Mouse (Mus musculus) limb, embryonic 11.5 days (tissue): ENCODE measurements at regions not wholly inside any gene's neighbourhood (a gene's known extent, or its start where the extent isn't known, plus 50 kb on each side); places are given as distances from the start of the nearest gene placed in this dataset.

ENCODE experiments used
- ATAC-seq: fragments of 200-750 bp; cut with Nextera tagmentation; 2 replicates; pipeline ENCODE4 v1.8.0; 2017; ENCODE audit warnings: low read depth; ENCODE audit not compliant: insufficient number of reproducible peaks, low FRiP score, low TSS enrichment
- DNase-seq: peaks from one replicate; pipeline ENCODE4 v3.0.0-alpha.2; 2015; ENCODE audit warnings: low spot score
- H3K27ac ChIP-seq: fragments of 300-500 bp; sonication (generic); replicated peaks from 2 replicates; pipeline ENCODE4 v1.5.1; 2014; ENCODE audit warnings: low read depth, mild to moderate bottlenecking, low read length
- H3K27me3 ChIP-seq: fragments of 300-500 bp; sonication (generic); 2 replicates; pipeline ENCODE4 v1.6.1; 2014; ENCODE audit warnings: mild to moderate bottlenecking, low read length, mixed read lengths; ENCODE audit not compliant: control insufficient read depth, insufficient read depth
- H3K36me3 ChIP-seq: fragments of 300-500 bp; sonication (generic); 2 replicates; pipeline ENCODE4 v1.6.1; 2014; ENCODE audit warnings: mild to moderate bottlenecking, low read length, moderate library complexity, mixed read lengths; ENCODE audit not compliant: control insufficient read depth, insufficient read depth
- H3K4me1 ChIP-seq: fragments of 300-500 bp; sonication (generic); 2 replicates; pipeline ENCODE4 v1.6.1; 2014; ENCODE audit warnings: low read length, mixed read lengths; ENCODE audit not compliant: control insufficient read depth, insufficient read depth
- H3K4me2 ChIP-seq: fragments of 300-500 bp; sonication (generic); 2 replicates; pipeline ENCODE4 v1.6.1; 2014; ENCODE audit warnings: low read depth, mild to moderate bottlenecking, moderate library complexity; ENCODE audit not compliant: severe bottlenecking
- H3K4me3 ChIP-seq: fragments of 300-500 bp; sonication (generic); 2 replicates; pipeline ENCODE4 v1.5.1; 2014; ENCODE audit warnings: low read depth, low read length
- H3K9ac ChIP-seq: fragments of 300-500 bp; sonication (generic); 2 replicates; pipeline ENCODE4 v1.6.1; 2014; ENCODE audit warnings: mild to moderate bottlenecking, low read length
- H3K9me3 ChIP-seq: fragments of 300-500 bp; sonication (generic); 2 replicates; pipeline ENCODE4 v1.6.1; 2016; ENCODE audit warnings: low read length; ENCODE audit not compliant: control insufficient read depth
- WGBS: fragments of 180-500 bp; shearing (Covaris S2); extraction: QIAGEN DNeasy Blood & Tissue Kit; methylation state at CpG from one replicate; pipeline ENCODE4 v1.1.7; 2014; 5-methylcytosine and 5-hydroxymethylcytosine counted together

DNA sequence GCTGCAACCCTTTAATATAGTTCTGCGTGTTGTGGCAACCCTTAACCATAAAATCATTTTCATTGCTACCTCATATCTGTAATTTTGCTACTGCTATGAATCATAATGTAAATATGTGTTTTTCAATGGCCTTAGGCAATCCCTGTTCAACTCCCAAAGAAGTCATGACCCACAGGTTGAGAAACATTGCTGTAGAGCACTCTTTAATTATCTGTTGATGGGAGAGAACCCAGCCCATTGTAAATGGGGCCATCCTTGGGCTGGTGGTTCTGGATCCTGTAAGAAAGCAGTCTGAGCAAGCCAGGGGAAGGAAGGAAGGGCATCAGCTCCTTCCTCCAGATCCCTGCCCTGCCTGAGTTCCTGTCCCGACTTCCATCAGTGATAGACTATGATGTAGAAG, 148.6 kb downstream of the Rybp start:
- Histone ChIP-seq H3K4me2 (no peak overlapping the region), H3K4me1 (peaks cover 4% of the 10 kb centered on the region), H3K27me3 (0 out of 2 replicates have a peak, but pooled peaks cover 2% of the 10 kb centered on the region), H3K27ac (no peak overlapping the region), H3K9ac (no peak overlapping the region), H3K9me3 (no peaks in the 10 kb centered on the region), H3K4me3 (no peak overlapping the region), H3K36me3 (no peaks in the 10 kb centered on the region)
- 70% methylated on average over 2 of the region's 2 CpGs for WGBS
- DNase-seq (no peak), ATAC-seq (no peak)

DNA sequence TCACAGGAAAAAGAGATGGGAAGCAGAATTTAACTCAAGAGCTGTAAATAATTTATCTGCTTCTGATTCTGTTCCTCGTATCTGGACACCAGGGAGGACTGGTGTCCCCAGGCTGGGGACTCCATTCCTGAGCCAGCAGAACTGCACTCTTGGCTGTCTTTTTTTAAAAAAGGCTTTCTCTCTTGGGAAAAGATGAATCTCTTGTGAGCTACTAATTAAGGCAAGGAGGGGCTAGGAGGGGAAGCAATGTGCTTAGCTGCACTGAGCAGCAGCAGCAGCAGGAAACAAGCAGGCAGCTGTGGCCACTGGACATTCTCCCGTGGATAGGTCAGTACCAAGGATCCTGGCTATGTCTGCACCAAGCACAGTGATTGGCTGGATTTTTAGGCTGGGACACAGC, 152.1 kb downstream of the Rybp start:
- WGBS, result 34% methylated on average over 2 of the region's 2 CpGs
- Histone ChIP-seq H3K36me3 (no peaks in the 10 kb centered on the region), H3K9ac (no peak overlapping the region), H3K4me2 (no peak overlapping the region), H3K27me3 (no peaks in the 10 kb centered on the region), H3K4me3 (no peak overlapping the region), H3K9me3 (no peaks in the 10 kb centered on the region), H3K4me1 (no peaks in the 10 kb centered on the region), H3K27ac (no peak overlapping the region)
- DNase-seq (no peak), ATAC-seq (no peak)

GRCm38 (mm10) chr6:100133970-100134369, 153.3 kb downstream of the Rybp start:
- Histone ChIP-seq H3K9me3 (no peaks in the 10 kb centered on the region), H3K4me3 (no peak overlapping the region), H3K9ac (no peak overlapping the region), H3K36me3 (no peaks in the 10 kb centered on the region), H3K27ac (no peak overlapping the region), H3K4me2 (no peak overlapping the region), H3K4me1 (no peaks in the 10 kb centered on the region), H3K27me3 (no peaks in the 10 kb centered on the region)
- no peak for ATAC-seq
- no peak for DNase-seq
- 92% methylated on average over 9 of the region's 9 CpGs for WGBS

DNA sequence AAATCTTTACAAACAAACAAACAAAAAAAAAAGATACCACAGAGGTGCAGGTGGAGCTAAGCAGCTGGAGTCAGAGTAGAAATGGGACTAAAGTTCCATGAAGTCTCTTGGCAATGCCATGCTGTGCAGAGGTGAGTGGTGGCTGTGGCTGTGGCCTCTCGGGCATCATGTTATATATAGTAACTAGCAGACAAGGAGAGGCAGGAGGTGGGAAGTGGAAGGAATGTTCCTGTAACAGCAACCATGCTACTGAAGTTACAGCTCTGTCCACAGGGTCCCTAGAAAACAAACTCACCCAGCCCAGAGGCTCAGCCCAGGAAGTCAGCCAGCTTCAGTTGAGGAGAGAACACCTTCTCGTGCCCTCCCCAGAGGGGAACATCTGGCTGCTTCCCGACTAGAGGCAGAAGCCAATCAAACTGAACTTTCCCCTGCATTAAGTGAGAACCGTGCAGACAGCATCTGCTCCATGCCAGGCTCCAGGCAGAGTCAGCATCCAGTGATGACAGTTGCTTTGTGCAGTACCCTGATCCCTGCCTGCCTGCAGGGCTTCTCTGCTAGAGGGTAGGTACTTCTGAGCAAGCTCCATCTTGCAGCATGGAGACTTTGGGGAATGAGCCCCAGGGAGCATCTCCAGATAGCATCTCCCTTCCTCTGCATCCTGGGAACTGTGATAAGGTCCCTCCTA, 154.2 kb downstream of the Rybp start:
- H3K27me3 ChIP-seq, result no peaks in the 10 kb centered on the region

GRCm38 (mm10) chr6:100127221-100128143, 159.8 kb downstream of the Rybp start:
- DNase-seq (no peak), ATAC-seq (peak; percentile 47; the same call in 1 of the 2 replicates)
- Histone ChIP-seq H3K4me3 (no peak overlapping the region), H3K9ac (no peak overlapping the region), H3K4me1 (peaks cover 12% of the 10 kb centered on the region), H3K4me2 (no peak overlapping the region), H3K27me3 (no peaks in the 10 kb centered on the region), H3K36me3 (no peaks in the 10 kb centered on the region), H3K9me3 (no peaks in the 10 kb centered on the region), H3K27ac (no peak overlapping the region)
- WGBS, result 45% methylated on average over 15 of the region's 15 CpGs

More for the DNA sequence above, 154.2 kb downstream of the Rybp start:
- Histone ChIP-seq H3K9me3 (no peaks in the 10 kb centered on the region), H3K4me3 (no peak overlapping the region), H3K9ac (no peak overlapping the region), H3K27ac (no peak overlapping the region), H3K36me3 (no peaks in the 10 kb centered on the region), H3K4me1 (no peaks in the 10 kb centered on the region), H3K4me2 (no peak overlapping the region)
- ATAC-seq (no peak), DNase-seq (no peak)
- 30% methylated on average over 4 of the region's 4 CpGs for WGBS

GRCm38 (mm10) chr6:100126736-100127135, 160.5 kb downstream of the Rybp start:
- ATAC-seq, result no peak
- Histone ChIP-seq H3K27ac (no peak overlapping the region), H3K9me3 (no peaks in the 10 kb centered on the region), H3K27me3 (no peaks in the 10 kb centered on the region), H3K4me3 (no peak overlapping the region), H3K9ac (no peak overlapping the region), H3K36me3 (no peaks in the 10 kb centered on the region), H3K4me1 (peaks cover 12% of the 10 kb centered on the region), H3K4me2 (no peak overlapping the region)
- DNase-seq, result no peak
- WGBS, result 50% methylated on average over 8 of the region's 8 CpGs

- Histone ChIP-seq H3K27ac (no peak overlapping the region), H3K9ac (no peak overlapping the region)
Measured at GRCm38 (mm10) chr6:100126326-100126725, 161.0 kb downstream of the Rybp start.

DNA sequence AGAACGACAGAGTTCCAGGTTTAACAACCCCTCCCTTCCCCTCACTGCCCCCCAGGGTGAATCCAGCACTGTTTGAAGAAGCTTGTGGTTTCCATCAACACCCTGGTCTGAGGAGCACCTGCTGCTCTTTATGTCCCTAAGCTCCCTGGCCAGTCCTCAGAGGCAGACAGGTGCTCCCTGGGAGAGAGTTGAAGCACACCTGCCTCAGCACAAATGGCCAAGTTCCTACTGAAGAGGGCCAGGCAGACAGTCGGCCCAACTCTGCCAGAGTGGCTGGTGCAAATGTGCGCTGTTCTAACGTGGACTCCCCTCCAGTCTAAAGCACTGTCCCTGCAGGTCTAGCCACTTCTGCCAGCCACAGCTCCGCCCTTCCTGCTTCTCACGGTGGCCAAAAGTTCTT, 166.0 kb downstream of the Rybp start:
- H3K9ac ChIP-seq, result no peak overlapping the region
- no peak overlapping the region for H3K4me3 ChIP-seq
- H3K9me3 ChIP-seq, result no peaks in the 10 kb centered on the region
- H3K4me2 ChIP-seq, result no peak overlapping the region
- WGBS, result 39% methylated on average over 6 of the region's 6 CpGs
- H3K4me1 ChIP-seq, result peaks cover 15% of the 10 kb centered on the region
- no peak overlapping the region for H3K27ac ChIP-seq
- DNase-seq, result no peak
- H3K27me3 ChIP-seq, result 0 out of 2 replicates have a peak, but pooled peaks cover 2% of the 10 kb centered on the region
- ATAC-seq, result no peak
- no peaks in the 10 kb centered on the region for H3K36me3 ChIP-seq

More at GRCm38 (mm10) chr6:100126326-100126725, 161.0 kb downstream of the Rybp start:
- no peak for ATAC-seq
- Histone ChIP-seq H3K9me3 (no peaks in the 10 kb centered on the region), H3K36me3 (no peaks in the 10 kb centered on the region), H3K4me2 (no peak overlapping the region), H3K27me3 (0 out of 2 replicates have a peak, but pooled peaks cover 1% of the 10 kb centered on the region), H3K4me1 (peaks cover 12% of the 10 kb centered on the region), H3K4me3 (no peak overlapping the region)
- DNase-seq, result no peak
- WGBS, result 77% methylated on average over 3 of the region's 3 CpGs
